Mouse (Mus musculus): Measurements from ENCODE around the gene D11Wsu47e. TPM values are rescaled to one million over a fixed set of nuclear protein-coding genes. Genes with fewer than 3 reads are reported as not detected.

Gene D11Wsu47e
- polyA plus RNA-seq, 1 experiment, result 13.6 TPM

- Histone ChIP-seq H3K27ac (ENCODE audit: control insufficient read depth, insufficient read depth, low read length) (no peak overlapping the region), H3K4me3 (ENCODE audit: control insufficient read depth, insufficient read depth, low read length) (no peak overlapping the region), H3K36me3 (ENCODE audit: control insufficient read depth, insufficient read depth, low read length) (peaks cover 5% of the 10 kb centered on the region; the same call in 1 of the 2 replicates), H3K27me3 (ENCODE audit: control insufficient read depth, insufficient read depth, low read length) (no peaks in the 10 kb centered on the region), H3K4me1 (replicated peaks; ENCODE audit: control insufficient read depth, insufficient read depth, low read length) (no peaks in the 10 kb centered on the region)
- no peak for DNase-seq
- no peak for TF ChIP-seq POLR2A (IDR thresholded peaks at IDR 0.05; ENCODE audit: control insufficient read depth, extremely low read depth, insufficient read depth, low read length, poor library complexity)
- no peak for TF ChIP-seq CTCF (IDR thresholded peaks at IDR 0.05; ENCODE audit: borderline replicate concordance, control insufficient read depth, extremely low read depth, insufficient read depth, low read length, poor library complexity)
- 91% methylated on average over 6 of the region's 6 CpGs for WGBS
Measured at GRCm38 (mm10) chr11:113727992-113728391, 43.8 kb downstream of the D11Wsu47e start.

- no peak for TF ChIP-seq CTCF (IDR thresholded peaks at IDR 0.05; ENCODE audit: borderline replicate concordance, control insufficient read depth, extremely low read depth, insufficient read depth, low read length, poor library complexity)
- TF ChIP-seq POLR2A (IDR thresholded peaks at IDR 0.05; ENCODE audit: control insufficient read depth, extremely low read depth, insufficient read depth, low read length, poor library complexity), result no peak
- Histone ChIP-seq H3K4me3 (ENCODE audit: control insufficient read depth, insufficient read depth, low read length) (no peak overlapping the region), H3K4me1 (replicated peaks; ENCODE audit: control insufficient read depth, insufficient read depth, low read length) (peaks cover 8% of the 10 kb centered on the region; the same call in 1 of the 2 replicates), H3K36me3 (ENCODE audit: control insufficient read depth, insufficient read depth, low read length) (peaks cover 5% of the 10 kb centered on the region; the same call in 1 of the 2 replicates), H3K27me3 (ENCODE audit: control insufficient read depth, insufficient read depth, low read length) (no peaks in the 10 kb centered on the region), H3K27ac (ENCODE audit: control insufficient read depth, insufficient read depth, low read length) (no peak overlapping the region)
- no peak for DNase-seq
- 96% methylated on average over 21 of the region's 21 CpGs for WGBS
Measured at GRCm38 (mm10) chr11:113729239-113729638, 45.0 kb downstream of the D11Wsu47e start.

- 85% methylated on average over 8 of the region's 8 CpGs for WGBS
- Histone ChIP-seq H3K36me3 (ENCODE audit: control insufficient read depth, insufficient read depth, low read length) (peaks cover 5% of the 10 kb centered on the region; the same call in 1 of the 2 replicates), H3K4me3 (ENCODE audit: control insufficient read depth, insufficient read depth, low read length) (no peak overlapping the region), H3K27me3 (ENCODE audit: control insufficient read depth, insufficient read depth, low read length) (no peaks in the 10 kb centered on the region), H3K4me1 (replicated peaks; ENCODE audit: control insufficient read depth, insufficient read depth, low read length) (peaks cover 8% of the 10 kb centered on the region; the same call in 1 of the 2 replicates), H3K27ac (ENCODE audit: control insufficient read depth, insufficient read depth, low read length) (no peak overlapping the region)
- TF ChIP-seq POLR2A (IDR thresholded peaks at IDR 0.05; ENCODE audit: control insufficient read depth, extremely low read depth, insufficient read depth, low read length, poor library complexity) (no peak), CTCF (IDR thresholded peaks at IDR 0.05; ENCODE audit: borderline replicate concordance, control insufficient read depth, extremely low read depth, insufficient read depth, low read length, poor library complexity) (no peak)
- no peak for DNase-seq
Measured at GRCm38 (mm10) chr11:113729917-113730316, 45.7 kb downstream of the D11Wsu47e start.

- Histone ChIP-seq H3K36me3 (ENCODE audit: control insufficient read depth, insufficient read depth, low read length) (peaks cover 5% of the 10 kb centered on the region; the same call in 1 of the 2 replicates), H3K27ac (ENCODE audit: control insufficient read depth, insufficient read depth, low read length) (no peak overlapping the region), H3K4me3 (ENCODE audit: control insufficient read depth, insufficient read depth, low read length) (no peak overlapping the region), H3K27me3 (ENCODE audit: control insufficient read depth, insufficient read depth, low read length) (no peaks in the 10 kb centered on the region), H3K4me1 (replicated peaks; ENCODE audit: control insufficient read depth, insufficient read depth, low read length) (peaks cover 8% of the 10 kb centered on the region; the same call in 1 of the 2 replicates)
- 90% methylated on average over 3 of the region's 3 CpGs for WGBS
- no peak for DNase-seq
- TF ChIP-seq CTCF (IDR thresholded peaks at IDR 0.05; ENCODE audit: borderline replicate concordance, control insufficient read depth, extremely low read depth, insufficient read depth, low read length, poor library complexity) (no peak), POLR2A (IDR thresholded peaks at IDR 0.05; ENCODE audit: control insufficient read depth, extremely low read depth, insufficient read depth, low read length, poor library complexity) (no peak)
Measured at GRCm38 (mm10) chr11:113730879-113731278, 46.7 kb downstream of the D11Wsu47e start.

- DNase-seq, result no peak
- H3K36me3 ChIP-seq (ENCODE audit: control insufficient read depth, insufficient read depth, low read length), result peaks cover 5% of the 10 kb centered on the region; the same call in 1 of the 2 replicates
- no peak overlapping the region for H3K4me3 ChIP-seq (ENCODE audit: control insufficient read depth, insufficient read depth, low read length)
- peaks cover 8% of the 10 kb centered on the region; the same call in 1 of the 2 replicates for H3K4me1 ChIP-seq (replicated peaks; ENCODE audit: control insufficient read depth, insufficient read depth, low read length)
- H3K27ac ChIP-seq (ENCODE audit: control insufficient read depth, insufficient read depth, low read length), result no peak overlapping the region
- no peaks in the 10 kb centered on the region for H3K27me3 ChIP-seq (ENCODE audit: control insufficient read depth, insufficient read depth, low read length)
- TF ChIP-seq CTCF (IDR thresholded peaks at IDR 0.05; ENCODE audit: borderline replicate concordance, control insufficient read depth, extremely low read depth, insufficient read depth, low read length, poor library complexity) (no peak), POLR2A (IDR thresholded peaks at IDR 0.05; ENCODE audit: control insufficient read depth, extremely low read depth, insufficient read depth, low read length, poor library complexity) (no peak)
- WGBS, result 93% methylated on average over 10 of the region's 10 CpGs
Measured at GRCm38 (mm10) chr11:113731945-113732612, 47.9 kb downstream of the D11Wsu47e start.

- H3K27me3 ChIP-seq (ENCODE audit: control insufficient read depth, insufficient read depth, low read length), result no peaks in the 10 kb centered on the region
- 94% methylated on average over 6 of the region's 6 CpGs for WGBS
- peaks cover 17% of the 10 kb centered on the region for H3K4me1 ChIP-seq (replicated peaks; ENCODE audit: control insufficient read depth, insufficient read depth, low read length)
- TF ChIP-seq CTCF (IDR thresholded peaks at IDR 0.05; ENCODE audit: borderline replicate concordance, control insufficient read depth, extremely low read depth, insufficient read depth, low read length, poor library complexity) (no peak), POLR2A (IDR thresholded peaks at IDR 0.05; ENCODE audit: control insufficient read depth, extremely low read depth, insufficient read depth, low read length, poor library complexity) (no peak)
- H3K4me3 ChIP-seq (ENCODE audit: control insufficient read depth, insufficient read depth, low read length), result no peak overlapping the region
- H3K27ac ChIP-seq (ENCODE audit: control insufficient read depth, insufficient read depth, low read length), result no peak overlapping the region
- no peak for DNase-seq
- no peaks in the 10 kb centered on the region for H3K36me3 ChIP-seq (ENCODE audit: control insufficient read depth, insufficient read depth, low read length)
Measured at GRCm38 (mm10) chr11:113733631-113734364, 49.6 kb downstream of the D11Wsu47e start.

Measured in thymus, adult 2 months (tissue).